Mouse (Mus musculus): Measurements from ENCODE around the gene Bag6. TPM values are rescaled to one million over a fixed set of nuclear protein-coding genes. Genes with fewer than 3 reads are reported as not detected.
"Not testable (repeated sequence)": the region's sequence is repeated elsewhere in the genome, so short reads cannot be mapped to it uniquely, and the experiment has no call there.

Gene Bag6
- polyA plus RNA-seq, 1 experiment from 2014 or later = 117 TPM

DNA sequence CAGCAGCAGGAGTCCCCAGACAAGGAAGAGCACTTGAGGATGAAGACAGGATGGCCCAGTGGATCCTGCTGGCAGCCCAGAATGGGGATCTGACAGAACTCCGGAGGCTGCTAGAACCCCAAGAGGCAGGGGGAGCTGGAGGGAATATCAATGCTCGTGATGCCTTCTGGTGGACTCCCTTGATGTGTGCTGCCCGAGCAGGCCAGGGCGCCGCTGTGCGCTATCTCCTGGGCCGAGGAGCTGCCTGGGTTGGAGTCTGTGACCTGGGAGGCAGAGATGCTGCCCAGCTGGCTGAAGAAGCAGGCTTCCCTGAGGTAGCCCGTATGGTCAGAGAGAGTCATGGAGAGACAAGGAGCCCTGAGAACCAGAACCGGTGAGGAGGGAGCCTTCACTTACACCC, 11.7 kb upstream of the Bag6 start:
- ATAC-seq (ENCODE audit: low FRiP score); H3K36me3 ChIP-seq (ENCODE audit: control insufficient read depth, insufficient read depth, low read length); H3K9me3 ChIP-seq (ENCODE audit: control insufficient read depth, low read length); H3K4me2 ChIP-seq (replicated peaks; ENCODE audit: low read depth, low read length); DNase-seq (ENCODE audit: low spot score); H3K27me3 ChIP-seq (ENCODE audit: control insufficient read depth, insufficient read depth, low read length); H3K4me1 ChIP-seq (replicated peaks; ENCODE audit: control insufficient read depth, insufficient read depth, low read length); H3K9ac ChIP-seq (ENCODE audit: low read depth, low read length); H3K27ac ChIP-seq (ENCODE audit: low read depth, low read length); H3K4me3 ChIP-seq (ENCODE audit: low read depth, low read length): not testable (repeated sequence)
- WGBS = 96% methylated on average over 9 of the region's 9 CpGs

DNA sequence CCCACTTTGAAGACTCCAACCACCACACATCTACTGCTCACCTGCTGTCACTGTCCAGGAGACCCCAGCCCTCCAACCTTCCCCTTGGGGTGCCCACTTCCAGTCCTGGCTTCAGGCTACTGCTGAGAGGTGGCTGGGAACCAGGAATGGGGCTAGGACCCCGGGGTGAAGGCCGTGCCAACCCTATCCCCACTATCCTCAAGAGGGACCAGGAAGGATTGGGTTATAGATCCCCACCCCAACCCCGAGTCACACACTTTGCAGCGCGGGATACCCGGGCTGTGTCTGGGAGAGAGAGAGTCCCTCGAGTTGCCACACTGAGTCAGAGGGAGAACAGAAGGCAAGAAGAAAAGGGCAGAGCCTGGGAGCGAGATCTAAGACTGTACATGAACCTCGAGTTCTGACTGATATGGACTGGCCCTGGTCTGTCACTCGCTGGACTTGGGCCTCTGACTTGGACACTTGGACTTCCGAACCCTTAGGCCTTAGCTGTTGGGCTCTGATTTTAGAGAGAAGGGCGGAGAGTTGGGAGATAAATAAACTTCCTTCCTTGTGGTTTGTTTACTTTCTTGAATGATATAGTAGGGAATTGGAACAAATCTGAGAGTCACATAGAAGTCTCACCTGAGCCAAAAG, 10.6 kb upstream of the Bag6 start:
- not testable (repeated sequence) for H3K27ac ChIP-seq (ENCODE audit: low read depth, low read length); H3K36me3 ChIP-seq (ENCODE audit: control insufficient read depth, insufficient read depth, low read length); H3K4me2 ChIP-seq (replicated peaks; ENCODE audit: low read depth, low read length); ATAC-seq (ENCODE audit: low FRiP score); H3K4me1 ChIP-seq (replicated peaks; ENCODE audit: control insufficient read depth, insufficient read depth, low read length); H3K27me3 ChIP-seq (ENCODE audit: control insufficient read depth, insufficient read depth, low read length); H3K9me3 ChIP-seq (ENCODE audit: control insufficient read depth, low read length); H3K4me3 ChIP-seq (ENCODE audit: low read depth, low read length); DNase-seq (ENCODE audit: low spot score); H3K9ac ChIP-seq (ENCODE audit: low read depth, low read length)
- WGBS = 89% methylated on average over 12 of the region's 12 CpGs

- Histone ChIP-seq H3K9ac (ENCODE audit: low read depth, low read length) (no peak overlapping the region), H3K9me3 (ENCODE audit: control insufficient read depth, low read length) (no peaks in the 10 kb centered on the region), H3K27ac (ENCODE audit: low read depth, low read length) (no peak overlapping the region), H3K4me1 (replicated peaks; ENCODE audit: control insufficient read depth, insufficient read depth, low read length) (peaks cover 2% of the 10 kb centered on the region; the same call in 1 of the 2 replicates), H3K27me3 (ENCODE audit: control insufficient read depth, insufficient read depth, low read length) (no peaks in the 10 kb centered on the region), H3K36me3 (ENCODE audit: control insufficient read depth, insufficient read depth, low read length) (no peaks in the 10 kb centered on the region), H3K4me3 (ENCODE audit: low read depth, low read length) (no peak overlapping the region), H3K4me2 (replicated peaks; ENCODE audit: low read depth, low read length) (no peak overlapping the region)
- DNase-seq (ENCODE audit: low spot score) (no peak), ATAC-seq (ENCODE audit: low FRiP score) (no peak)
- WGBS = 100% methylated on average over 1 of the region's 1 CpGs
These were observed 9.9 kb upstream of the Bag6 start for GRCm38 (mm10) chr17:35125081-35125480.

DNA sequence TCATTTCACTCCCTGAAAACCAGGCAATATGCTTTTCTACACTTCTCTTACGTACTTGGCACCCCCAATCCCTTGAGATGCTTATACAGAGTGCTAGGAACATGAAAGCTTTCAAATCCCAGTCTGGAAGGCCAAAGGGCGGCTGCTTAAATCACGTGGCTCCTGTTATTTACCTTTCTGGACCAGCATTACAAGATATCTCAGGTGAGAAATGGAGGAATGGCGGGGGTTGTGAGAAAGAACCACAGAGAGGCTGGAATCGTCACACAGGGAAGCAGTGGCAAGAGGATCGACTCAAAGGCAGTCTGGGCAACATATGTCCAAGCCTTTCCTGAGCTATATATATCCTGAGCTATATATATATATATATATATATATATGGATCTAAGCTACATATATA, 9.4 kb upstream of the Bag6 start:
- 34% methylated on average over 6 of the region's 6 CpGs for WGBS
- no peak for ATAC-seq (ENCODE audit: low FRiP score)
- 0 out of 2 replicates have a peak, but pooled peaks cover 2% of the 10 kb centered on the region for H3K4me1 ChIP-seq (replicated peaks; ENCODE audit: control insufficient read depth, insufficient read depth, low read length)

GRCm38 (mm10) chr17:35126206-35126611, 8.8 kb upstream of the Bag6 start, which contains the start of gene D17H6S53E:
D17H6S53E (plus strand) TSS chr17:35126373.
- 0 out of 2 replicates have a peak, but pooled peaks cover 2% of the 10 kb centered on the region for H3K4me1 ChIP-seq (replicated peaks; ENCODE audit: control insufficient read depth, insufficient read depth, low read length)
- under 1% methylated on average over 36 of the region's 36 CpGs for WGBS
- peak within 1 kb of the TSS; percentile 90 for H3K9ac ChIP-seq (ENCODE audit: low read depth, low read length)
- H3K27ac ChIP-seq (ENCODE audit: low read depth, low read length) = peak within 1 kb of the TSS; percentile 75
- H3K36me3 ChIP-seq (ENCODE audit: control insufficient read depth, insufficient read depth, low read length) = no peaks in the 10 kb centered on the region
- peak within 1 kb of the TSS; percentile 82 for H3K4me2 ChIP-seq (replicated peaks; ENCODE audit: low read depth, low read length)
- ATAC-seq (ENCODE audit: low FRiP score) = peak; percentile 54; the same call in 1 of the 2 replicates
- peak within 1 kb of the TSS; percentile 60 for H3K4me3 ChIP-seq (ENCODE audit: low read depth, low read length)
- DNase-seq (ENCODE audit: low spot score) = peak; percentile 75
- no peaks in the 10 kb centered on the region for H3K27me3 ChIP-seq (ENCODE audit: control insufficient read depth, insufficient read depth, low read length)
- no peaks in the 10 kb centered on the region for H3K9me3 ChIP-seq (ENCODE audit: control insufficient read depth, low read length)

More for the DNA sequence above, 9.4 kb upstream of the Bag6 start:
- Histone ChIP-seq H3K4me2 (replicated peaks; ENCODE audit: low read depth, low read length) (peak overlapping the region; percentile 82), H3K27ac (ENCODE audit: low read depth, low read length) (no peak overlapping the region), H3K27me3 (ENCODE audit: control insufficient read depth, insufficient read depth, low read length) (no peaks in the 10 kb centered on the region), H3K9ac (ENCODE audit: low read depth, low read length) (no peak overlapping the region), H3K36me3 (ENCODE audit: control insufficient read depth, insufficient read depth, low read length) (no peaks in the 10 kb centered on the region), H3K4me3 (ENCODE audit: low read depth, low read length) (peak overlapping the region; percentile 60), H3K9me3 (ENCODE audit: control insufficient read depth, low read length) (no peaks in the 10 kb centered on the region)
- DNase-seq (ENCODE audit: low spot score) = no peak

DNA sequence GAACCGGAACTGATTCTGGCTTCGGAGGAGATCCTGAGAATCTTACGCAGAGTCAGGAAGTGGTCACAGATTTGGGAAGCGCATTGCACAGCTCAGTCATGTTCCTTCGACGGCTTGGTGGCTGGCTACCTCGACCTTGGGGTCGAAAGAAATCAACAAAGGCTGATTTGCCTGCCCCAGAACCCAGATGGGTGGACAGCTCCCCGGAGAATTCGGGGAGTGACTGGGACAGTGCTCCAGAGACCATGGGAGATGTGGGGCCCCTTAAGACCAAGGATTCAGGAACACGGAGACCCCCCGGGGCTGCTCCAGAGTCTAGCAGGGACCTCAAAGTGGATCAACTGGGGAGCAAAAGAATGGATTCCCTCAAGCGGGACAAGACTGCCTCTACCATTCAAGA, 8.0 kb upstream of the Bag6 start:
- WGBS = 69% methylated on average over 13 of the region's 13 CpGs
- DNase-seq (ENCODE audit: low spot score) = no peak
- H3K36me3 ChIP-seq (ENCODE audit: control insufficient read depth, insufficient read depth, low read length) = no peaks in the 10 kb centered on the region
- no peaks in the 10 kb centered on the region for H3K9me3 ChIP-seq (ENCODE audit: control insufficient read depth, low read length)
- 0 out of 2 replicates have a peak, but pooled peaks cover 2% of the 10 kb centered on the region for H3K4me1 ChIP-seq (replicated peaks; ENCODE audit: control insufficient read depth, insufficient read depth, low read length)
- peak overlapping the region; percentile 82 for H3K4me2 ChIP-seq (replicated peaks; ENCODE audit: low read depth, low read length)
- H3K27me3 ChIP-seq (ENCODE audit: control insufficient read depth, insufficient read depth, low read length) = no peaks in the 10 kb centered on the region
- H3K9ac ChIP-seq (ENCODE audit: low read depth, low read length) = no peak overlapping the region; the same call in 1 of the 2 replicates
- ATAC-seq (ENCODE audit: low FRiP score) = no peak
- H3K27ac ChIP-seq (ENCODE audit: low read depth, low read length) = no peak overlapping the region
- peak overlapping the region; percentile 60; the same call in 1 of the 2 replicates for H3K4me3 ChIP-seq (ENCODE audit: low read depth, low read length)

GRCm38 (mm10) chr17:35128996-35129395, 6.0 kb upstream of the Bag6 start:
- Histone ChIP-seq H3K27ac (ENCODE audit: low read depth, low read length) (no peak overlapping the region), H3K9me3 (ENCODE audit: control insufficient read depth, low read length) (no peaks in the 10 kb centered on the region), H3K9ac (ENCODE audit: low read depth, low read length) (no peak overlapping the region), H3K36me3 (ENCODE audit: control insufficient read depth, insufficient read depth, low read length) (no peaks in the 10 kb centered on the region), H3K4me2 (replicated peaks; ENCODE audit: low read depth, low read length) (no peak overlapping the region), H3K27me3 (ENCODE audit: control insufficient read depth, insufficient read depth, low read length) (no peaks in the 10 kb centered on the region), H3K4me3 (ENCODE audit: low read depth, low read length) (no peak overlapping the region), H3K4me1 (replicated peaks; ENCODE audit: control insufficient read depth, insufficient read depth, low read length) (0 out of 2 replicates have a peak, but pooled peaks cover 2% of the 10 kb centered on the region)
- ATAC-seq (ENCODE audit: low FRiP score) = no peak
- WGBS = 65% methylated on average over 11 of the region's 11 CpGs
- no peak for DNase-seq (ENCODE audit: low spot score)

DNA sequence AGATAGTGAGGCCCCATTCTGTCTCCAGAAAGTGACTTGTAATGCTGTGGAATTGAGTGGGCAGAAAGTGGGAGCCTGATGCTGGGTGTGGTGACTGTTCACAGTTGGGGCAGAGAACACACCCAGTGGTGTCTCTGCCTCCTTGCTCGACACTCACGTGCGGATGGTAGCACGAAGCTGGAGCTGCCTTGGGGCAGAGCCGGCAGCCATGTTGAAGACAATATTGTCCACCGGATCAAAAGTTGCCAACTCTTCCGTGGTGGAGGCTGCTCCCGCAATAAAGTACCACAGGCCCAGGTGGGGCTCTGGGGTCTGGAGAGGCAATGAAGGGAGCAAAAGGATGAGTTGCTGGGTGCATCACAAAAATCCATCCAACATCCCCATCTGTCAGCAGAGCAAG, 3.9 kb upstream of the Bag6 start:
- Histone ChIP-seq H3K4me2 (replicated peaks; ENCODE audit: low read depth, low read length) (no peak overlapping the region), H3K27me3 (ENCODE audit: control insufficient read depth, insufficient read depth, low read length) (no peaks in the 10 kb centered on the region), H3K36me3 (ENCODE audit: control insufficient read depth, insufficient read depth, low read length) (no peaks in the 10 kb centered on the region), H3K9ac (ENCODE audit: low read depth, low read length) (no peak overlapping the region), H3K4me1 (replicated peaks; ENCODE audit: control insufficient read depth, insufficient read depth, low read length) (0 out of 2 replicates have a peak, but pooled peaks cover 2% of the 10 kb centered on the region), H3K27ac (ENCODE audit: low read depth, low read length) (no peak overlapping the region), H3K4me3 (ENCODE audit: low read depth, low read length) (no peak overlapping the region), H3K9me3 (ENCODE audit: control insufficient read depth, low read length) (no peaks in the 10 kb centered on the region)
- DNase-seq (ENCODE audit: low spot score) = no peak
- 89% methylated on average over 8 of the region's 8 CpGs for whole genome bisulfite sequencing
- ATAC-seq (ENCODE audit: low FRiP score) = no peak
